Mouse (Mus musculus): ENCODE results near the gene Gjb5. TPM values are rescaled to one million over a fixed set of nuclear protein-coding genes. Genes with fewer than 3 reads are reported as not detected.

Gene Gjb5
- polyA plus RNA-seq, 1 experiment from 2014 or later: 0.14 TPM

- peak; percentile 46 for DNase-seq
- Histone ChIP-seq H3K9ac (replicated peaks) (no peak overlapping the region), H3K9me3 (ENCODE audit: low read length) (no peaks in the 10 kb centered on the region), H3K36me3 (replicated peaks; ENCODE audit: insufficient read depth, low read length) (no peaks in the 10 kb centered on the region), H3K27ac (ENCODE audit: low read depth) (no peak overlapping the region), H3K4me3 (ENCODE audit: low read depth, low read length) (no peak overlapping the region), H3K4me1 (ENCODE audit: insufficient read depth) (no peaks in the 10 kb centered on the region), H3K4me2 (ENCODE audit: low read depth, low read length) (no peak overlapping the region), H3K27me3 (ENCODE audit: insufficient read depth, low read length) (no peaks in the 10 kb centered on the region)
- no peak for TF ChIP-seq EP300 (IDR thresholded peaks at IDR 0.05; ENCODE audit: low read depth)
- TF ChIP-seq CTCF (IDR thresholded peaks at IDR 0.05; ENCODE audit: low read depth): peak; percentile 72
- ATAC-seq: no peak
- WGBS (ENCODE audit: insufficient replicate concordance): 27% methylated on average over 4 of the region's 4 CpGs
These were observed 19.4 kb upstream of the Gjb5 start for GRCm38 (mm10) chr4:127377344-127377743.

DNA sequence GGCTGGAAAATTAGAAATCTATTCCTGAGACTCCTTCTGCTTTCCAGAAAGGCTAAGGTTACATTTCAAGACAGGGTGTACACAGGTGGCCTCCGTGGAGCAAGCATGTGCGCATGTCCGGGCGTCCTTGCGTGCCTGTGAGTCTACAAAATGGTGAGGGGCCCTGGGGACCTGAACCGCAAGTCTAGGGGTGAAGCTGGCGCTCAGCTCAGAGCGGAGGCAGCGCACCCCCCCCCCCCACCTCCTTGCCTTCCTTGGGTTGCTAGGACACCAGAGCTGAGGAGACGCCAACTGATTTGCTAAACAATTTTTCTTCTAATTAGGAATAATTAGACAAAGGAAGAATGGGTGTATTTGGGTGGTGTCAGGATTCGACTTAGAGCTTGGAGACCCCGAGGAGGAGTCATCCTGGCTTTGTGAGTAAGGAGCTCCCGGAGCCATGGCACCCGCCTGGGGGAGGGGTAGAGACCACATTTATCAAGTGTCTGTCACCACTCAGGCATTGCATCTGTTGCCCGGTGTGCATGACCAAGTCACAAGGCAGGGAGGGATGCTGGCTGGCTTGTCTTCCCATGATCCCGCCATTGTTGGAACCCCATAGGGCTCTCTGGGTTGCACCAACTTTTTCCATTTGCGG, 17.7 kb upstream of the Gjb5 start:
- ATAC-seq (no peak), DNase-seq (no peak)
- Histone ChIP-seq H3K4me2 (ENCODE audit: low read depth, low read length) (no peak overlapping the region), H3K4me1 (ENCODE audit: insufficient read depth) (no peaks in the 10 kb centered on the region), H3K9me3 (ENCODE audit: low read length) (no peaks in the 10 kb centered on the region), H3K36me3 (replicated peaks; ENCODE audit: insufficient read depth, low read length) (no peaks in the 10 kb centered on the region), H3K4me3 (ENCODE audit: low read depth, low read length) (no peak overlapping the region), H3K9ac (replicated peaks) (no peak overlapping the region), H3K27ac (ENCODE audit: low read depth) (no peak overlapping the region), H3K27me3 (ENCODE audit: insufficient read depth, low read length) (no peaks in the 10 kb centered on the region)
- TF ChIP-seq EP300 (IDR thresholded peaks at IDR 0.05; ENCODE audit: low read depth) (no peak), CTCF (IDR thresholded peaks at IDR 0.05; ENCODE audit: low read depth) (no peak)
- WGBS (ENCODE audit: insufficient replicate concordance): 77% methylated on average over 17 of the region's 17 CpGs

GRCm38 (mm10) chr4:127374645-127375044, 16.7 kb upstream of the Gjb5 start:
- ATAC-seq: no peak
- TF ChIP-seq CTCF (IDR thresholded peaks at IDR 0.05; ENCODE audit: low read depth) (no peak), EP300 (IDR thresholded peaks at IDR 0.05; ENCODE audit: low read depth) (no peak)
- Histone ChIP-seq H3K4me1 (ENCODE audit: insufficient read depth) (no peaks in the 10 kb centered on the region), H3K27me3 (ENCODE audit: insufficient read depth, low read length) (no peaks in the 10 kb centered on the region), H3K36me3 (replicated peaks; ENCODE audit: insufficient read depth, low read length) (no peaks in the 10 kb centered on the region), H3K9ac (replicated peaks) (no peak overlapping the region), H3K27ac (ENCODE audit: low read depth) (no peak overlapping the region), H3K9me3 (ENCODE audit: low read length) (no peaks in the 10 kb centered on the region), H3K4me3 (ENCODE audit: low read depth, low read length) (no peak overlapping the region), H3K4me2 (ENCODE audit: low read depth, low read length) (no peak overlapping the region)
- 71% methylated on average over 4 of the region's 4 CpGs for WGBS (ENCODE audit: insufficient replicate concordance)
- DNase-seq: no peak

GRCm38 (mm10) chr4:127373491-127373890, 15.5 kb upstream of the Gjb5 start:
- Histone ChIP-seq H3K9me3 (ENCODE audit: low read length) (no peaks in the 10 kb centered on the region), H3K9ac (replicated peaks) (no peak overlapping the region), H3K36me3 (replicated peaks; ENCODE audit: insufficient read depth, low read length) (no peaks in the 10 kb centered on the region), H3K27ac (ENCODE audit: low read depth) (no peak overlapping the region), H3K4me1 (ENCODE audit: insufficient read depth) (no peaks in the 10 kb centered on the region), H3K4me2 (ENCODE audit: low read depth, low read length) (no peak overlapping the region), H3K27me3 (ENCODE audit: insufficient read depth, low read length) (peaks cover 4% of the 10 kb centered on the region; the same call in 1 of the 2 replicates), H3K4me3 (ENCODE audit: low read depth, low read length) (no peak overlapping the region)
- DNase-seq: no peak
- no peak for ATAC-seq
- TF ChIP-seq CTCF (IDR thresholded peaks at IDR 0.05; ENCODE audit: low read depth): no peak
- TF ChIP-seq EP300 (IDR thresholded peaks at IDR 0.05; ENCODE audit: low read depth): no peak
- 64% methylated on average over 8 of the region's 8 CpGs for WGBS (ENCODE audit: insufficient replicate concordance)

GRCm38 (mm10) chr4:127371546-127371945, 13.6 kb upstream of the Gjb5 start:
- H3K9me3 ChIP-seq (ENCODE audit: low read length): no peaks in the 10 kb centered on the region
- ATAC-seq: no peak
- no peak for TF ChIP-seq EP300 (IDR thresholded peaks at IDR 0.05; ENCODE audit: low read depth)
- H3K4me1 ChIP-seq (ENCODE audit: insufficient read depth): no peaks in the 10 kb centered on the region
- DNase-seq: no peak
- H3K9ac ChIP-seq (replicated peaks): no peak overlapping the region
- H3K4me2 ChIP-seq (ENCODE audit: low read depth, low read length): no peak overlapping the region
- no peaks in the 10 kb centered on the region for H3K36me3 ChIP-seq (replicated peaks; ENCODE audit: insufficient read depth, low read length)
- 71% methylated on average over 5 of the region's 5 CpGs for WGBS (ENCODE audit: insufficient replicate concordance)
- H3K27ac ChIP-seq (ENCODE audit: low read depth): no peak overlapping the region
- peaks cover 4% of the 10 kb centered on the region; the same call in 1 of the 2 replicates for H3K27me3 ChIP-seq (ENCODE audit: insufficient read depth, low read length)
- no peak overlapping the region for H3K4me3 ChIP-seq (ENCODE audit: low read depth, low read length)

GRCm38 (mm10) chr4:127370447-127370846, 12.5 kb upstream of the Gjb5 start:
- Histone ChIP-seq H3K4me2 (ENCODE audit: low read depth, low read length) (no peak overlapping the region), H3K4me1 (ENCODE audit: insufficient read depth) (no peaks in the 10 kb centered on the region), H3K9ac (replicated peaks) (no peak overlapping the region), H3K36me3 (replicated peaks; ENCODE audit: insufficient read depth, low read length) (no peaks in the 10 kb centered on the region), H3K27me3 (ENCODE audit: insufficient read depth, low read length) (peaks cover 4% of the 10 kb centered on the region; the same call in 1 of the 2 replicates), H3K27ac (ENCODE audit: low read depth) (no peak overlapping the region), H3K4me3 (ENCODE audit: low read depth, low read length) (no peak overlapping the region), H3K9me3 (ENCODE audit: low read length) (no peaks in the 10 kb centered on the region)
- ATAC-seq (no peak), DNase-seq (no peak)
- TF ChIP-seq EP300 (IDR thresholded peaks at IDR 0.05; ENCODE audit: low read depth) (no peak), CTCF (IDR thresholded peaks at IDR 0.05; ENCODE audit: low read depth) (peak; percentile 55)
- 53% methylated on average over 2 of the region's 2 CpGs for WGBS (ENCODE audit: insufficient replicate concordance)

All from liver, postnatal 0 days (tissue).